Mouse (Mus musculus) liver, embryonic 12.5 days (tissue): ENCODE results near the gene Smurf2. TPM values are rescaled to one million over a fixed set of nuclear protein-coding genes. Genes with fewer than 3 reads are reported as not detected.

ENCODE experiments used
- ATAC-seq: fragments of 200-750 bp; cut with Nextera tagmentation; 2 replicates; pipeline ENCODE4 v1.8.0; 2017; ENCODE audit warnings: moderate number of reproducible peaks, mild to moderate bottlenecking, moderate library complexity
- H3K27ac ChIP-seq: fragments of 300-500 bp; sonication (generic); 2 replicates; pipeline ENCODE4 v1.5.1; 2016; ENCODE audit warnings: mild to moderate bottlenecking
- H3K27me3 ChIP-seq: fragments of 300-500 bp; sonication (generic); replicated peaks from 2 replicates; pipeline ENCODE4 v1.6.1; 2016; ENCODE audit warnings: mild to moderate bottlenecking, moderate library complexity
- H3K36me3 ChIP-seq: fragments of 300-500 bp; sonication (generic); 2 replicates; pipeline ENCODE4 v1.6.1; 2016; ENCODE audit warnings: mild to moderate bottlenecking, moderate library complexity
- H3K4me1 ChIP-seq: fragments of 300-500 bp; sonication (generic); 2 replicates; pipeline ENCODE4 v1.6.1; 2016
- H3K4me2 ChIP-seq: fragments of 300-500 bp; sonication (generic); 2 replicates; pipeline ENCODE4 v1.6.1; 2016; ENCODE audit warnings: mild to moderate bottlenecking, moderate library complexity
- H3K4me3 ChIP-seq: fragments of 300-500 bp; sonication (generic); 2 replicates; pipeline ENCODE4 v1.5.1; 2016; ENCODE audit warnings: mild to moderate bottlenecking, moderate library complexity
- H3K9ac ChIP-seq: fragments of 300-500 bp; sonication (generic); 2 replicates; pipeline ENCODE4 v1.6.1; 2016; ENCODE audit warnings: mild to moderate bottlenecking, moderate library complexity
- H3K9me3 ChIP-seq: fragments of 300-500 bp; sonication (generic); replicated peaks from 2 replicates; pipeline ENCODE4 v1.6.1; 2016; ENCODE audit warnings: mild to moderate bottlenecking, moderate library complexity
- WGBS: fragments of 180-500 bp; shearing (Covaris S2); methylation state at CpG from one replicate; pipeline ENCODE4 v1.1.7; 2016; ENCODE audit not compliant: insufficient replicate concordance; 5-methylcytosine and 5-hydroxymethylcytosine counted together
- polyA plus RNA-seq: library from polyadenylated mRNA; unstranded; fragments of >200 nt; fragmentation: Nextera tagmentation; extraction: Ambion mirVana; gene quantifications from 2 replicates; pipeline ENCODE4 v1.2.1, GENCODE M21; 2016

The Smurf2 gene
- 4.3 and 5.1 TPM in 2 replicates for polyA plus RNA-seq

- peaks cover 26% of the 10 kb centered on the region for H3K4me1 ChIP-seq
- H3K27me3 ChIP-seq, result no peaks in the 10 kb centered on the region
- H3K36me3 ChIP-seq, result no peaks in the 10 kb centered on the region
- H3K4me2 ChIP-seq, result peak within 1 kb of the TSS; percentile 95
- ATAC-seq, result peak; percentile 94
- H3K4me3 ChIP-seq, result peak within 1 kb of the TSS; percentile 88
- H3K9me3 ChIP-seq, result no peaks in the 10 kb centered on the region
- H3K9ac ChIP-seq, result peak within 1 kb of the TSS; percentile 94
- WGBS, result 2% methylated on average over 67 of the region's 72 CpGs
- H3K27ac ChIP-seq, result peak within 1 kb of the TSS; percentile 90
Measured at GRCm38 (mm10) chr11:106920551-106921379, at the start of gene Smurf2. Gene Smurf2 (minus strand): TSS chr11:106920715.

DNA sequence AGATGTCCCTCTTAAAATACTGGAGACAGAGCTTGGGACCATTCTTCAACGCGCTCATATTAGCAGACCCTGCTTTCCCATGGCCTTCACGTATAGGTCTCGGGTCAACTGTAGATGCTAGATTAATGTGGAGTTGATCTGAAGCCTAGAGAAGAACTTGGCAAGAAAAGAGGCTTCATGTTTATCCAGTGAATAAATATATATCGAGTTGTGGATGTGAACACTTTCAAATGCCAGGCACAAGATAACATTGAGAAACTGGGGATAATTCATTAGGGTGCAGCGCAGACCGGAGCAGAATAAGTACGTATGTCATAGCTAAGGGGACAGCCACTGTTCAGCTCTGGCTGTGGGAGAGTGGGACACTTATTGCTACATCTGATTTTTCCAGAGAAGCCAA, 49.3 kb upstream of the Smurf2 start:
- Histone ChIP-seq H3K4me3 (no peak overlapping the region), H3K27ac (no peak overlapping the region), H3K4me2 (no peak overlapping the region), H3K36me3 (no peaks in the 10 kb centered on the region), H3K9me3 (no peaks in the 10 kb centered on the region), H3K27me3 (no peaks in the 10 kb centered on the region), H3K9ac (no peak overlapping the region), H3K4me1 (no peaks in the 10 kb centered on the region)
- WGBS, result 84% methylated on average over 8 of the region's 8 CpGs
- ATAC-seq, result no peak

DNA sequence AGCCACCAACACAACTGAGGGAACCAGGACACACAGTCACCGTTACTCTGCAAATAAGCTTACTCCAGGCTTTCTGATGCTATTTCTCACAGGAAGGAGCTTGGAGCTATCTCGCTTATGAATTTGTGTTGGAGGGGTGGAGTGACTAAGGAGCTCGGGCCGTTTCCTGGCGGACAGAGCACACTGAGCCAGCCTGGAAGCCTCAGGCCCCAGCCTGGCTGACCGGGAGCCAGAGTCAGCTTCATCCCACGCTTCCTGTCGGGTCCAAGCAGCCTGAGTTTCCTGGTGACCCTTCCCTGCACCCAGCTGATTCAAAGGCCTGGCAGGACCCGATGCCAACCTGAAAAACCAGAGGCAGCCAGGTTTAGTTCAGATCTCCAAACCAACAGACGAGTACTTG, 47.1 kb upstream of the Smurf2 start:
- Histone ChIP-seq H3K27me3 (no peaks in the 10 kb centered on the region), H3K9me3 (no peaks in the 10 kb centered on the region), H3K4me1 (no peaks in the 10 kb centered on the region), H3K4me3 (no peak overlapping the region), H3K4me2 (no peak overlapping the region), H3K27ac (0 out of 2 replicates have a peak overlapping the region, but pooled peaks have one; percentile 22), H3K36me3 (no peaks in the 10 kb centered on the region), H3K9ac (no peak overlapping the region)
- 0 out of 2 replicates have a peak, but pooled peaks have one; percentile 18 for ATAC-seq
- WGBS, result 51% methylated on average over 10 of the region's 10 CpGs

- peaks cover 9% of the 10 kb centered on the region for H3K4me1 ChIP-seq
- H3K9me3 ChIP-seq, result no peaks in the 10 kb centered on the region
- 80% methylated on average over 4 of the region's 4 CpGs for WGBS
- H3K4me3 ChIP-seq, result no peak overlapping the region
- H3K27ac ChIP-seq, result no peak overlapping the region
- no peak overlapping the region for H3K4me2 ChIP-seq
- no peak overlapping the region for H3K9ac ChIP-seq
- no peaks in the 10 kb centered on the region for H3K27me3 ChIP-seq
- ATAC-seq, result no peak
- H3K36me3 ChIP-seq, result no peaks in the 10 kb centered on the region
Measured at GRCm38 (mm10) chr11:106965881-106966280, 45.4 kb upstream of the Smurf2 start.

DNA sequence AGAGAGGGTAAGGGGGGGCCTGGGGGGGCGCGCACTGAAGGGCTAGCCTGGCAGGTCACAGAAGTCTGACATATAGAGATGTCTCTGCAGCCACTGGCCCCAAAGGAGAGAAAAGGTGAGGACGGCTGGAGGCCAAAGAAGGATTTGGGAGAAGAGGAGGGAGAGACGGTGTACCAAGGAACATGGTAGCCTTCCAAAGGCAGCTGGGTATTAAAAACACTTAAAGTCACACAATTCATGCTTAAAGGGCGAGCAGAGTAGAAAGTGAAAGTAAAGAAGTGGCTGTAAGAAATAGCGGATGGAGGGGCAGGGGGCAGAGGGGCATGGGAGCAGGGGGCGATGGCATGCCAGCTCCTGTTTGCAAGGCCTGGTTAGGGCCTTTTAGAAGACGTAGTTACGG, 41.8 kb upstream of the Smurf2 start:
- Histone ChIP-seq H3K9me3 (no peaks in the 10 kb centered on the region), H3K9ac (no peak overlapping the region), H3K36me3 (no peaks in the 10 kb centered on the region), H3K27ac (no peak overlapping the region; the same call in 1 of the 2 replicates), H3K4me2 (peak overlapping the region; percentile 17; the same call in 1 of the 2 replicates), H3K27me3 (no peaks in the 10 kb centered on the region), H3K4me3 (no peak overlapping the region), H3K4me1 (peaks cover 13% of the 10 kb centered on the region)
- no peak for ATAC-seq
- WGBS, result 74% methylated on average over 9 of the region's 9 CpGs

DNA sequence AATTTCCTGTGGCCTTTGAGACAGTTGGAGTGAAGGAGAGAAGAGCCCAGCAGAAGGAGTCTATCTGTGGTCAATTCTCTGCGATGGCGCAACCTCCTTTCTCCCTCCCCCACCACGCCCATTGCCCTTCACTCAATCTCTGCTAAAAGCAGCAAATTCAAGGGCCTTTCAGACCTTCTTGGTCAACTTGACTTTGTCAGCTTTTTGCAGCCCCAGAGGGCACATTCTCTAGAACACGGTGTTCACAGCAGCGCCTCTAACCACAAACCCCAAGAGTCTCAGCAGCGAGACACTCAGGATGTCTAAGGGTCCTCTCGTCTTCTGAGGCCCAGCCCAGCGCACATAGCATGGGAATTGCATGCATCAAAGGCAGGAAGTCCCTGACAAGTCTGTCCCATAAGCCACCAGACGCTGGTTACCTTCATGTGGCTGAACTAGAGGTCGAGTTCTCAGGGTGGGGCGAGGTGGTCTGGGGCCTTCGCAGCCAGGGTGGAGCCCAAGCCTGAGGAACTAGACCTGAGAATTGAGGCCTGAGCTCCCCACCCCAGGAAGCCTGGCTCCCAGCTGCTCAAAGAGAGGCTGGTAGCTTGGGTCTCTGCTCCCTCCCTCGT, 41.1 kb upstream of the Smurf2 start:
- Histone ChIP-seq H3K4me2 (no peak overlapping the region), H3K4me1 (peaks cover 15% of the 10 kb centered on the region)
- 17% methylated on average over 13 of the region's 13 CpGs for WGBS

DNA sequence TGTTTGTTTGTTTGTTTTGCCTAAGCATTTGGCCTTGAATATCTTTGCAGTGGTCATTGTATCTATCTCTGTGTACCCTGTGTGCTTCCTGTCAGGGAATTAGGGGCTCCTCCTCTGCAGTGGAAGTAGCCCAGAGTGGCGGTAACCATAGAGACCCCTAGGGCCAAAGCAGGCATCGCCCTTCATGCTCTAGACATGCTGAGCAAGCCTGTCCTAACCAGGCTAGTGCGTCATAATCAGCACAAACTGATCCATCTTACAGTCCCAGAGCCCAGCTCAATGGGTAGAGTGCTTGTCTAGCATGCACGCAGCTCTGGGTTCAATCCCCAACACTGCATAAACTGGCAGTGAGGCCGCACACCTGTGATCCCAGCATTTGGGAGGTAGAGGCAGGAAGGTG, 38.6 kb upstream of the Smurf2 start:
- no peaks in the 10 kb centered on the region for H3K36me3 ChIP-seq
- no peak overlapping the region for H3K4me2 ChIP-seq
- H3K9ac ChIP-seq, result no peak overlapping the region
- WGBS, result 64% methylated on average over 5 of the region's 5 CpGs
- H3K4me3 ChIP-seq, result no peak overlapping the region
- peaks cover 15% of the 10 kb centered on the region for H3K4me1 ChIP-seq
- H3K27me3 ChIP-seq, result peaks cover 3% of the 10 kb centered on the region; the same call in 1 of the 2 replicates
- ATAC-seq, result no peak
- H3K9me3 ChIP-seq, result no peaks in the 10 kb centered on the region
- H3K27ac ChIP-seq, result no peak overlapping the region

More for the DNA sequence above, 41.1 kb upstream of the Smurf2 start:
- Histone ChIP-seq H3K27ac (0 out of 2 replicates have a peak overlapping the region, but pooled peaks have one; percentile 3), H3K9me3 (no peaks in the 10 kb centered on the region), H3K4me3 (no peak overlapping the region), H3K36me3 (no peaks in the 10 kb centered on the region), H3K27me3 (no peaks in the 10 kb centered on the region; the same call in 1 of the 2 replicates), H3K9ac (no peak overlapping the region)
- no peak for ATAC-seq

DNA sequence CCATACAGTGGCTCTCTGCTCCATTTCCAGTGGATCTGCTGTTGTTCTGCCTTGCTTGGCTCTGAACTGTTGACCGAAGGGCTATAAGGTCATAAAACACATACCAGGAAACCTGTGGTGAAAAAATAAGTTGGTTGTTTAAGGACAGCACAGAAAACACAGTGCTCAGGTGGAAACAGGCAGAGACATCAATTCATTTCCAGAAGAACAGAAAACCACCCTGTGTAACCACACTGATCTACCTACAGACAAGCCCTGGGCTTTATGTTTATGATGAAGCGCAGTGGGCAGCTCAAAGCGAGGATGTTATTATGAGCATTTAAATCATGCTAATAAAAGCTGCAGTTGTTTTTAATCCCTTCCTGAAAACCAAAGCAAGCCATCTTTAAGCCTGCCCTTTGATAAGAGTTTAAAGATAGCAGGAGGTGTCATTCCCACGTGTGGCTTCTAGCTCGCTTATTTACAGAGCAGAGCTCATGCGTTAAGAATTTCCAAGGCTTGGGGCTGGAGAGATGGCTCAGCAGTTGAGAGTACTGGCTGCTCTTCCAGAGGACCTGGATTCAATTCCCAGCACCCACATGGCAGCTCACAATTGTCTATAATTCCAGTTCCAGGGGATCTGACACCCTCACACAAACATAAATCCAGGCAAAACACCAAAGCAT, 38.0 kb upstream of the Smurf2 start:
- Histone ChIP-seq H3K36me3 (no peaks in the 10 kb centered on the region), H3K9me3 (no peaks in the 10 kb centered on the region), H3K27ac (no peak overlapping the region), H3K27me3 (peaks cover 3% of the 10 kb centered on the region; the same call in 1 of the 2 replicates), H3K9ac (no peak overlapping the region), H3K4me2 (no peak overlapping the region), H3K4me3 (no peak overlapping the region), H3K4me1 (peaks cover 15% of the 10 kb centered on the region)
- ATAC-seq, result no peak
- 63% methylated on average over 6 of the region's 6 CpGs for WGBS

DNA sequence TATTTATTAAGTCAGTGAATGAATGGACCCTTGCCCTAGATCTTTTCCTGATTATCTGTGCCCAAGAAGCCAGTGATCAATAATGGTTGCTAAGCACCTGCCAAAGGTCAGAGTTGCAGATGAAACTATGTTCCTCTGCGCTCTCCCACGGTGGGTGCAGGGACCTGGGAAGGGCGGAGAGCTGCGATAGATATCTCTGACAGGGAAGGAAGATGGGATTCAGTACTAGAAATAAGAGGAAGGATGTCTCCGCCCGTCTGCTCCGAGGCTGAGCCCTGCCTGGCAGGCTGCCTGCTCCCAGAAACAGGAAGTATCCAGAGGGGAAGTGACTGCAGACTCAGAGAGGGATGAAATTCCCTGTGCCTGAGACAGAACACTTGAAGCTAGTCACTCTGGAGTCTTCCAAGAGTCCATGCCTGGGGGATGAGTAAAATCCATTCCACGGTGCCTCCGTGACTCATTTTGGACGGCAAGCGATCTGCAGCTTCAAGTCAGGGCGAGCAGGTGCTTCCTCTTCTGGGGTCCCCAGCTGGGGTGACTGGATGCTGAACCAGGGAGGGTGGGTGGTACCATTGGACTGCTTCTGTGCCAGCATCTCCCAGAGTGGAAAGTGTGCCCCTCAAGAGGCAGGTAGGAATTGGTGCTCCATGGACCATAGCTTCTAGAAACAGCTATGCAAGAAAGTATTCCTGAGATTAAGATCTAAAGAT, 36.9 kb upstream of the Smurf2 start:
- no peak for ATAC-seq
- Histone ChIP-seq H3K4me2 (peak overlapping the region; percentile 22; the same call in 1 of the 2 replicates), H3K4me3 (no peak overlapping the region), H3K9ac (no peak overlapping the region), H3K27ac (no peak overlapping the region), H3K4me1 (peaks cover 15% of the 10 kb centered on the region), H3K27me3 (peaks cover 3% of the 10 kb centered on the region; the same call in 1 of the 2 replicates), H3K9me3 (no peaks in the 10 kb centered on the region), H3K36me3 (no peaks in the 10 kb centered on the region)
- WGBS, result 20% methylated on average over 12 of the region's 12 CpGs

- Histone ChIP-seq H3K27me3 (peaks cover 3% of the 10 kb centered on the region; the same call in 1 of the 2 replicates), H3K27ac (no peak overlapping the region), H3K9ac (no peak overlapping the region), H3K36me3 (no peaks in the 10 kb centered on the region), H3K4me1 (0 out of 2 replicates have a peak, but pooled peaks cover 6% of the 10 kb centered on the region), H3K4me3 (no peak overlapping the region), H3K4me2 (no peak overlapping the region), H3K9me3 (no peaks in the 10 kb centered on the region)
- no peak for ATAC-seq
- WGBS, result 67% methylated on average over 8 of the region's 8 CpGs
Measured at GRCm38 (mm10) chr11:106954566-106954965, 34.1 kb upstream of the Smurf2 start.

DNA sequence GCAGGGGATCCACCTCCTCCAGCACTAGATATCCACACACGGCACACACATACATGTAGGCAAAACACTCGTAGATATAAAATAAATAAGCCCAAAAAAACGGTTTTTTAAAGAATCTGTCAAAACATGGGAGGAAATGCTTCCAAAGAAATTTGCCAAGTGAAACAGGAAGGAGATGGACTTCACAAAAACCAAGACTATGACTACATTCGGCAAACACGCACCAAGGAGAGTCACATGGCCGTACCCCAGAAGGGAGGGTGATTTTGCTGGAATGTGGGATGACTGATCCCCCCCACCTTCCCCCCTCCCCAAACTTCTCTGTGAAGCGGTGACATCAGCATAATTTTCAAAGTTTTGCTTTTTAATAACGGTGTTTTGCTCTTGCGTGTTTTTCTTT, 33.6 kb upstream of the Smurf2 start:
- Histone ChIP-seq H3K4me1 (0 out of 2 replicates have a peak, but pooled peaks cover 6% of the 10 kb centered on the region), H3K9me3 (no peaks in the 10 kb centered on the region), H3K27ac (no peak overlapping the region), H3K27me3 (peaks cover 3% of the 10 kb centered on the region; the same call in 1 of the 2 replicates), H3K4me2 (no peak overlapping the region), H3K4me3 (no peak overlapping the region), H3K36me3 (no peaks in the 10 kb centered on the region), H3K9ac (no peak overlapping the region)
- no peak for ATAC-seq
- WGBS, result 68% methylated on average over 9 of the region's 9 CpGs
